Mouse (Mus musculus) thymus, adult 2 months (tissue): ENCODE data around the gene Bex1.

ENCODE experiments used
- CTCF ChIP-seq: fragments of 200-500 bp; IDR thresholded peaks from 2 replicates; pipeline ENCODE4 v1.5.1; 2012; ENCODE audit warnings: mild to moderate bottlenecking, control low read depth, low read length, moderate library complexity, borderline replicate concordance; ENCODE audit not compliant: control insufficient read depth, poor library complexity, insufficient read depth; ENCODE audit errors: extremely low read depth
- POLR2A ChIP-seq: fragments of 200-500 bp; IDR thresholded peaks from 2 replicates; pipeline ENCODE4 v1.6.1; 2012; ENCODE audit warnings: mild to moderate bottlenecking, low read length, control low read depth, moderate library complexity; ENCODE audit not compliant: control insufficient read depth, poor library complexity, insufficient read depth; ENCODE audit errors: extremely low read depth

DNA sequence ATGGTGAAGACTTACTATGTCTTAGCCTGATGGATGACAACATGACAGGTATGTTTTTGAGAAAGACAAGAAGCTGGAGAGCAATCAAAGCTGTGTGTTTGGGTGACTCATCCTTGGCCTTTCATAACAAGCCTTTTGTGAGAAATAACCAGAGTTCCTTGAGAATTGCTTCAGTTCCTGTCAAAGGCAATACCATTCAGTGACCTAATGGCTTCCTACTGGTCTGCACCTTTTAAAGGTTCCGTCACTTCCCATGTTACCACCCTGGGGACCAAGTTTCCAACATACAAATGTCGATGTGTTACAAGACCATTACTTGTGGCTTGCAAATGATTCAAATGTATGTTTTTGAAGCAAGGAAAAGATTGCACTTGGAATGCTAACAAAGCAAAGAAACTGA, 27.9 kb upstream of the Bex1 start:
- no peak for TF ChIP-seq CTCF
- TF ChIP-seq POLR2A, result no peak
